Mouse (Mus musculus): ENCODE results near the gene Gpr68.

The Gpr68 gene

DNA sequence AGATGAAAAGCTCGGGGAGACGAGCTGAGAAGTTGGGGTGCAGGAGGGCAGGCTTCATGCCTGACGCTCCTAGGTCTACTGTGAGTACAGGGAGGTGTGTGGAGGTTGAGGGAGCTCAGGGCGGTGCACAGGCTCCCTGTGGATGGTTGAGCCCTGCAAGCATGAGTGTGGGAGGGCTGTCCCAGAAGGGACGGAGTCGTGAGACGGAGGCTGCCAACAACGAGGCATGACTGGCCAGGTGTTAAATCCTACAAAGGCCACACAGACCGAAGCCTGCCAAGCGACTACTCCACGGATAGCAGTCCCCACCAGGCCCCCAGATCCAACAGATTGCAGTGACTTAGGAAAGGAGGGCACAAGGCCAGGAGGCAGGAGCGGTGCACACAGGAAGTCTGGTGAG is 2.7 kb upstream of the Gpr68 start:
- no peak for DNase-seq (ENCODE audit: low read depth)

- no peak for DNase-seq (ENCODE audit: low read depth)
Measured at GRCm38 (mm10) chr12:100909765-100910164, 1.8 kb upstream of the Gpr68 start.

DNA sequence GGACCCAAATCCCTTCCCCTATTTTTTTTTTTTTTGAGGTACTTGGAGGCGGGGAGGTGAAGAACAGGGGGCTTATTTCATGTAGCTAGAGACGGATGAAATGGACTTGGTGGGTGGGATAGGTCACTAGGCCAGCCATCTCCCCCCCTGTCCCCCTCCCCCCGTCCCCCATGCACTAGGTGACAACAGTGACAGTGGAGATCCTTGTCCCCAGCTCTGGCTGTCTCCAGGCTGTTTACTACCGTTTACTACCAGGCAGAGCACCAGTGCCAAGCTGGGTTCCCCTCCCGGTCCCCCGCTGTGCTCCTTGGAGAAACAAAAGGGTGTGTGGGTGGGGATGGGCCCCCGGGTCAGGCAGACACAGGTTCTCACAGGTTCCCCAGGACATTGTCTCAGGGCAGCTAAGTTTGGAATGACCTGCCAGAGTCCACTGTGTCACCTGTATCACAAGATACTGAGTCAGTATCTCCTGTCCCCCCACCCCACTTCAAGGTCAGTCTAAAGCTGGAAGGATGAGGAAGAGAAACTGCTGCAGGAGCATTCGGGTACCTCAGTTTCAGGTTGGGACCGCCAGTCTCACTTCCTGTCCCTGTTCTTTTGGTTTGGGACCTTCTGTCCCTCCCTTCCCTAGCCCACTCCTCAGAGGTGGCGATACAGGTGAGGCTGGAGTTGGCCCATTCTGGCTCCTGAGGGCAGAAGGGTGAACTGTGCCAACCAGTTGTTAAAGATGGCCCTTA is 468 bp upstream of the Gpr68 start:
- DNase-seq (ENCODE audit: low read depth) = no peak

GRCm38 (mm10) chr12:100906861-100907260 is 1.1 kb downstream of the Gpr68 start:
- DNase-seq (ENCODE audit: low read depth) = no peak

- no peak for DNase-seq (ENCODE audit: low read depth)
Measured at GRCm38 (mm10) chr12:100903761-100904160, 4.2 kb downstream of the Gpr68 start.

DNA sequence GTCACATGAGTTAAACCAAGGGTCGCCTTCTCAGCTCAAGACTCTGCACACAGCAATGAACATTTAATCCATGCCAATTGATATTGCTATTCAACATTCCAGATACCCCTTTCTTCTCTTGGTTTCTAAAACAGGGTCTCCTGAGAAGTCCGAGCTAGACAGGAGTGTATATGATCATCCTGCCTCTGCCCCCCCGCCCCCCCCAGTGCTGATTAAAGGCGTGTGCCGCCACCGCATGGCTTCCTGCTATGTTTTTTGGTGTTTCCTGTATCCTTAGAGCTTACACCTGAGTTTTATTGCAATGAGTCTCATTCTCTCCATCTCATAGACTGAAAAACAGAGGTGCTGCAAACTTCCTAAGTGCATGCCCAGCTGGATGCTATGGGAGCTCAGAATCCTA is 6.6 kb downstream of the Gpr68 start:
- no peak for DNase-seq (ENCODE audit: low read depth)

DNA sequence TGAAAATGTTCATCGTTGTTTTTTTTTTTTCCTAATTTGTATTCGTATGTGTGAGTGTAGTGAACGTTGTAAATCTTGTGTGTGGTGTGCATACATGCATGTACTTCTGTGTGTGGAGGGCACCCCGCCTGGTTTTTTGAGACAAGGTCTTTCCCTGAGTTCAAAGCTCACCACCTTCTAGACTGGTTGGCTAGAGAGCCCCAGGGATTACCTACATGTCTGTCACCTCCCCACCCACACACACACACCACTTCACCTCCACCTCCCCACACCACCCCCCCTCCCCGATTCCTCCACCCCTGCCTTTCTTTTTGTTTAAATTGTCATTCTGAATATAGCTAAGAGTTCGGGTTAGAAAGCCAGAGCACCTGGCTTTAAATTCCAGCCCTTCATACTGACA is 7.1 kb downstream of the Gpr68 start:
- DNase-seq (ENCODE audit: low read depth) = no peak

DNA sequence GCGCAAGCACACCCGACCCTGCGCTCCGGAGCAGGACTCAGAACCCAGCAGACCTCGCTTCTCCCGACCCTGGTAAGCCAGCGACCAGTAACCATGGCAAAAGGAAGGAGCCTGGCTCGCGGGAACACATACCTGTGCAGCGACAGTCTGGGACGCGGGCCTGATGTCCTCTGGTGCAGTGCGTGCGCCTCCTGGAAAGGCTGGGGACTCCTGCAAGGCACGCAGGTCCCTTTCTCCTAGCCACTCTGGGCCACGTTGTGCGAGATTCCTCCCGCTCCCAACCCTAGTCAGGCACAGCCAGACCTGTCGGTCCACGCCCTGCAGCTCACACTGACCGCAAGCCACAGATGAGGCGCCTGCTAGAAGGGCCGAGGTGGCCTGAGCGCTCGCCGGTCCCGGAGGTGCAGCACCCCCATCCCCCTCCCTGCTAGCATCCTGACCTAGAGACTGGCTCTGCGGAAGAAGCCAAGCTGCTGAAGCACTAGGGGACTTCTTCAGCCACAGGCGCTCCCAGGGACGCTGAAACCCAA is 8.8 kb downstream of the Gpr68 start:
- DNase-seq (ENCODE audit: low read depth) = no peak

- no peak for DNase-seq (ENCODE audit: low read depth)
Measured at GRCm38 (mm10) chr12:100897736-100898650, 10.0 kb downstream of the Gpr68 start.

DNA sequence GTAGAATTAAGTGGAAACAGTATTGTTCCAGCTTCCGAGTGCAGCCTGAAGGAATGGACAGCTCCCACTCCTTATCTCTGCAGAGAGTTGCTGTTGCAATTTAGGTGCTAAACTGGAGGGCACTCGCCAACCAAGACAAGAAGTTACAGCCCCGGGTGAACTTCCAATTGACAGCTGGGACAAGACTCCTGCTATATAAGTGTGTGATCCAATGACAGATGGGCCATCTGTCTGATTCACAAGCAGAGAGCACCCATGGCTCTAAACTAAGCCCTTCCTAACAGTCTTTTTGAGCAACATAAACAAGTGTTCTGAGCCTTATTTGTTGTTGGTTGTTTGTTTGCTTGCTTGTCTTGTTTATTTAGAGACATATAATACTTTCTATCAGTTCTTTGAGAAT is 11.3 kb downstream of the Gpr68 start:
- DNase-seq (ENCODE audit: low read depth) = no peak

- DNase-seq (ENCODE audit: low read depth) = no peak
Measured at GRCm38 (mm10) chr12:100895504-100895903, 12.5 kb downstream of the Gpr68 start.

GRCm38 (mm10) chr12:100890548-100890947 is 17.4 kb downstream of the Gpr68 start:
- DNase-seq (ENCODE audit: low read depth) = no peak

DNA sequence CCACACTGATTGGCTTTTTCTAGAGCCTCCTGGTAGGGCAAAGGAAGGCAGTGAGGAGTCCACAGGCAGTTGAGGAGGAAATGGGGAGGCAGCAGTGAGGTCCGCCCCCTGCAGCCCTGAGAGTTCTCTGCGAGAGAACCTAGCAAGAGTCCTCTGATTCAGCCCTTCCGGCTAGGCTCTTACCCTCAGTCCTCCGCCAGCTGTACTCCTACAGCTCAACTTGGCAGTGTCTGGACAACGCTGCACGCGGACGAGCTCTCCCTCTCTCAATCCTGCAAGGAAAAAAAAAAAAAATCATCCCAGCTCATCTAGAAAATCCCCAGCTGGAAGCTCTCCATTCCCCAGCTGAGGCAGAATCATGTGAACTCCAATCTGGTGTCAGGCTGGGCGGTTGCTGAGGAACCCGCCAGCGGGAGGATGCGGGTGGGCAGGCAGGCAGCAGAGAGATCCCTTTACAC is 20.2 kb downstream of the Gpr68 start:
- DNase-seq (ENCODE audit: low read depth) = no peak

DNA sequence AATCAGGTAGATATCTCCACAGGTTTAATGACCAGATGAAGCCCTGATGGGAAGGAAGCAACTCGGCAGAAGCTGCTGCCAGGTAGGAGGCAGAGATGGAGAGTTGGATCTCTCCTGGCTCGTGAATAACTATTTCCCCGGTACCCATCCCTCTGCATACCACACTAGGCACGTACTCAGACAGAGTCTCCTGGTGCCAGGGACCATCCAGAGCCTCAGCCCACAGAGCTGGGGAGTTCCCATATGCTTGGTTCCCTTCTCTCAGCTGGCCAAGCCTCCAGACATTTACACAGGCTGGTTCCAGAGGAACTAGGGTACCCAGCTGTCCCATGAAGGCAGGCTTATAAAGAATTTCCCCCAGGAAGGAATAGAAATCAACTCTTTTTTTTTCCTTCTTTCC is 21.1 kb downstream of the Gpr68 start:
- no peak for DNase-seq (ENCODE audit: low read depth)

- no peak for DNase-seq (ENCODE audit: low read depth)
Measured at GRCm38 (mm10) chr12:100885585-100885984, 22.4 kb downstream of the Gpr68 start.

- no peak for DNase-seq (ENCODE audit: low read depth)
Measured at GRCm38 (mm10) chr12:100883168-100883567, 24.8 kb downstream of the Gpr68 start.

GRCm38 (mm10) chr12:100878556-100878955 is 29.4 kb downstream of the Gpr68 start:
- DNase-seq (ENCODE audit: low read depth) = no peak

DNA sequence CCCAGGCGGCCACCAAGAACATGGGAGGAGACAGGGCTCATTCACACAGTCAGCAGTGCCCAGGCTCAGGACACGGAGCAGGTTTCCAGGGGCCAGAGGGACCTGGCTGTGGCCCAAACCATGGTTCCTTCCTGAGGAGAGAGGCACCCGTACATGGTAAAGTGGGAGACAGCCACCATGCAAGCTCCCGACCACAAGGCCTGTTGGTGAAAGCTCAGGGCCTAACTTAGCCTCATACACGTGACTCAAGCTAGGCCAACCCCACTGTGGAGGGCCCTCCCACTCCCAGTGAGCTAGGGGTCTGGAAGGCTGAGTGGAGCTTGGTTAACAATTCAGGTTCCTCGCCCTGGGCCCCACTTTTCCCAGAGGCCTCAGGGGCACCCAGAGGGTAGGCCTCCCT is 30.1 kb downstream of the Gpr68 start:
- no peak for DNase-seq (ENCODE audit: low read depth)

- DNase-seq (ENCODE audit: low read depth) = no peak
Measured at GRCm38 (mm10) chr12:100875960-100876359, 32.0 kb downstream of the Gpr68 start.

- no peak for DNase-seq (ENCODE audit: low read depth)
Measured at GRCm38 (mm10) chr12:100875553-100875952, 32.4 kb downstream of the Gpr68 start.

- DNase-seq (ENCODE audit: low read depth) = no peak
Measured at GRCm38 (mm10) chr12:100873612-100874011, 34.4 kb downstream of the Gpr68 start.

- DNase-seq (ENCODE audit: low read depth) = no peak
Measured at GRCm38 (mm10) chr12:100871841-100872240, 36.2 kb downstream of the Gpr68 start.

- no peak for DNase-seq (ENCODE audit: low read depth)
Measured at GRCm38 (mm10) chr12:100871234-100871633, 36.8 kb downstream of the Gpr68 start.
